Mouse (Mus musculus) ovary, postnatal 14 days (tissue): Measurements from ENCODE around the gene Tmcc3.

ENCODE experiments used
- DNase-seq: peaks from one replicate; pipeline ENCODE4 v3.0.0; 2022; ENCODE audit warnings: low spot score

Tmcc3 gene

GRCm38 (mm10) chr10:94332358-94333137 is 20.8 kb downstream of the Tmcc3 start:
- DNase-seq: no peak

DNA sequence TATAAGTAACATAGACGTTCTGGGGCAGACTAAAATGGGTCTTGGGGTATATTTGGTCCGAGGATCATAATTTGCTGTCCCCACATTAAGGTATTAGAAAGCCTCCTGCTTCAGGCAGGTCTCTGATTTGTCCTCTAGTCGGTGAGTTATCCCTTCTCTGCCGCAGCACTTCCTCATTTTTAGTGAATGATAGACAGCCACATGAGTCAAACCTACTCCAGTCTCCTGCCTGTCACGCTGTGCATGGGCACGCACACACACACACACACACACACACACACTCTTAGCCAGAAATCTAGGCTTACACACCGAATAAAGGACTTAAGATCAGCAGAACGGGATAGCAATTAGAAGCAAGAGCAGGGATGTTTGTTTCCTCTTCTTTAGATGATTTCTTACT is 21.6 kb downstream of the Tmcc3 start:
- DNase-seq: no peak

GRCm38 (mm10) chr10:94335047-94335446 is 23.3 kb downstream of the Tmcc3 start:
- no peak for DNase-seq

- DNase-seq: no peak
Measured at GRCm38 (mm10) chr10:94336071-94336470, 24.3 kb downstream of the Tmcc3 start.

GRCm38 (mm10) chr10:94341501-94341900 is 29.8 kb downstream of the Tmcc3 start:
- no peak for DNase-seq

DNA sequence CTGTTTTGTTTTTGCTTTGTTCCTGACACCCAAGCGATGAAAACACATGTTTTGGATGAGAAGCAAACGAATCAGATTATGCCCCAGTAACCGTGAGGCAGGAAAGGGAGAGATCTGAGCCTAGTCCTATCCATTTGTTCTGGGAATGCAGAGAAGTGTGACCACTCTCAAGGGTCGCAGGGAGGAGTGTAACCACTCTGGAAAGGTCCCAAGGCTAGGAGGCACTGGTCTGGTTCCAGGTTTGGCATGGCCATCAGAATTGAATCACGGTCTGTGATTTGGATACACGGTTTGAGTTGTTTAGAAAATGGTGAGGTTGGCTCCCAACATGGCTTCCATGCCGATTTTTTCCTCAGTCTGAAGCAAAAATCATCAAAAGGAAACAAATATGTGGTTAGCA is 30.5 kb downstream of the Tmcc3 start:
- DNase-seq: no peak

- no peak for DNase-seq
Measured at GRCm38 (mm10) chr10:94343581-94343980, 31.8 kb downstream of the Tmcc3 start.

DNA sequence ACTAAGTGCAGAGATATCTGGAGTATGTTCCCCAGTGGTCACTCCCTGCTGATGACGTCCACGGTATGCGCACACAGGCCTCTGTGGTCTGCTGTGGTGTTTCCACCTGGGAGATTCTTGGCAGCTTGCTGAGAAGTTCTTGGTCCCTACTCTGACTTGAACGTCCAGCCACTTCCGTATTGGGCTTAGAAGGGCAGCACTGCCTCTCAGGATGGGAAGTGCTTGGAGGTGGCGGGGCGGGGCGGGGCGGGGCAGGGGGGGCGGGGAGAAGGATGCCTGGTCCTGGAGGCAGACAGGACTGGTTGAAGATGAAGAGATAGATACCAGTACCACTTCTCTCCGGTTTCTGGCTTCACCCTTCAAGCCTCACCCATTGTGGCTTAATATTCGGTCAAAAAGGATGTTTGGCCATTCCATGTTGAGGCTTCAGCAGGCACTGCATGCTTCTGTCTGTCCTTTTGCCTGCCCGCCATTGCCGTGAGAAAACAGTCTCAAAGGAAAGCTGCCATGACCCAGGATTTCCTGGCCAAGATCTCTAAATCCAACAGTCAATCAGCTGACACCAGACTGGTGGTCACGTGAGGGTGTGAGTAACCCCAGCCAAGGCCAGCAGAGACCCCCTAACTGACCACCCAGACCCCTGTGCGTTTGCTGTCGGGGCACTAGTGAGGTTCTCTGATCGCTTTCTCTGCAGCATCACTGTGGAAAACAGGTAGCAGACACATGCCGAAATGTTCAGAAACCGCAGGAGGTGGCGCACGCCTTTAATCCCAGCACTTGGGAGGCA is 33.1 kb downstream of the Tmcc3 start:
- DNase-seq: no peak

GRCm38 (mm10) chr10:94345509-94346252 is 33.9 kb downstream of the Tmcc3 start:
- no peak for DNase-seq

DNA sequence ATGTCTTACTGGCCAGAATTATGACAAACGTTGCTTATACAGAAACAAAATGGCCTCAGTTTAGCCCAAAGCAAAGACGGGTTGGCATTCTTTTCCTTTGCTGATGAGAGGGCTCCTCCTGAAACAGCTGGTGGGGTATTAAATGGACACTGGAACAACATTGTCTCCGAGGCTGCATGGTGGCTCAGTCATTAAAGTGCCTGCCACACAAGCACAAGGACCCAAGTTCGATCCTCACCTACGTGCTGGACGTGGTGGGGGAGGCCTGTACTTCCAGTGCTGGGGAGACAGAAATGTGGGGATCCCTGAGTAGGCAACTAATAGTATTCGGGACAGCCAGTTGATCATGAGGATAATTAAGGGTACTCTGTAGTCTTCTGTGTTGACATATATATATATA is 34.8 kb downstream of the Tmcc3 start:
- DNase-seq: no peak

DNA sequence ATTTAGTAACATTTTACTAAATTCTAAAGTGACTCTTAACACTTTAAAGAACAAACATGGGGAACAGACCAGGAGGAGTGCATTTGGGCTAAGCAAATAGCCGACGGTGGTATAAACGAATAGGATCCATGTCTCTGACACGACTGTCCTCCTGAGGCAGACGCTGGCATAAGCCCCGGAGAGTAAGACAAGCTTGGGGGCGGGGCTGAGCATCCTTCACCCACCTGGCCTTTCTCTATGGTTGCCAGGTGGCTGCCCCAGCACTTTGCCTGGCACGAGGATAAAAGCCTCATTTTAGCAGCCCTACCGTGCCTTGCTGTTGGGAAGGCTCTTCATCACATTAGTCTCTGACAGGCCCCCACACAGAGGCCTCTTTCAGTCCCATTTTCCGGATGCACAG is 35.5 kb downstream of the Tmcc3 start:
- DNase-seq: no peak

GRCm38 (mm10) chr10:94347959-94348358 is 36.2 kb downstream of the Tmcc3 start:
- no peak for DNase-seq

- DNase-seq: no peak
Measured at GRCm38 (mm10) chr10:94350207-94350606, 38.5 kb downstream of the Tmcc3 start.

DNA sequence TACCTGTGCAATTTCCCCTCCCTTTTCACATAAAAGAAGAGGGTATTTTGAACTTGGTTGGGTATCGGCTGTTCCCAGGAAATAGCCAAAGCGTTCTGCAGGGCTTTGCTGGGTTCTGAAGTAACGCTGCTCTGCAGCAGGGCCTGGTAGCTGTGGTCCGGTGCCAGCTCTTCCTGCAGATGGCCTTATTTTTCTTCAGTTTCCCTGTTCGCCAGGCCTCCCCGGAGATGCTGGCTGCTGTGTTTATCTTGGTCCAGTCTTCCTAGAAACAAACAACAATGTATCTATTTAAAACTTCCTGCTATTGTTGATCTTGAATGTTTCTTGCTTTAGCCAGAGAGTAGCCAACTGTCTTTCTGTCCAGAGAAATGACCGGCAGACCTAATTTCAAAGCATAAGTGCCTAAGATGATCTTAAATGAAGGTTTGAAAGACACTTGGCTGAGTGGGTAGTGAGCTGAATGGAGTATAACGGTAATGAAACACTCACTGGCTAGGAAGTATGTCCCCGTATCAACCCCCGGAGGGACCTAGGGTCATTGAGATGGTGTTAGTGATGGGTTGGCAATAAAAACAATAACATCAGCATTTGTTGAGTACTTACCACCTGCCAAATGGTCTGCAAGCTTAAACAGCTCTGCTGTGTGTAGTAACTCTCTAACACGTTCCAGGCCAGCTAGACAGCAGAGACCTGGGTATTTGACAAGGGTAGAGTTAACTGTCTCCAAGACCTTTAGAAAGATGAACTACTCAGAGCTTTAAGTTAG is 39.3 kb downstream of the Tmcc3 start:
- no peak for DNase-seq

DNA sequence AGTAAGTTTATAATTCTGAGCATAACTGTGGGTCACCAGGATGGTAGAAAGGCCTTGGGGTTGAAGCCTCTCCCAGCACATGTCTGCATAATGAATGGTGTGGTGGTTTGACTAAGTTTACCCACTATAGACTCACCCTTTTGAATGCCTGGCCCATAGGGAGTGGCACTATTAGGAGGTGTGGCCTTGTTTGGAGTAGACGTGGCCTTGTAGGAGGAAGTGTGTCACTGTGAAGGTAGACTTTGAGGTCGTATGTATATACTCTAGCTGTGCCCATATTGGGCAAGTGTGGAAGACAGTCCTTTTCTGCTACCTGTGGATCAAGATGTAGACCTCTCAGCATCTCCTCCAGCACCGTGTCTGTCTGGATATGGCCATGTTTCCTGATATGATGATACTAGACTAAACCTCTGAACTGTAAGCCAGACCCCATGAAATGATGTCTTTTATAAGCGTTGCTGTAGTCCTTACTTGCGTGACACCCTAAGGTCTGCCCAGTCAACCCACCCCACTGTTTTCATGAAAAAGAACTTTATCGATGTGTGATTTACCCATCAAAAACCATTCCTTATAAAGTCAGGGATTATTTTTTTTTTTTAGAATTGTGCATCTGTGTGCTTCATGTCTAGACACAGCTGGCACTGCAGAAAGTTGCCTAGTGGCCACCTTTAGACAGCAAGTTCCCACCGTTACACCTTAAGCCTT is 40.6 kb downstream of the Tmcc3 start:
- DNase-seq: no peak

GRCm38 (mm10) chr10:94352877-94353853 is 41.4 kb downstream of the Tmcc3 start:
- DNase-seq: no peak

GRCm38 (mm10) chr10:94354005-94354404 is 42.3 kb downstream of the Tmcc3 start:
- DNase-seq: no peak

DNA sequence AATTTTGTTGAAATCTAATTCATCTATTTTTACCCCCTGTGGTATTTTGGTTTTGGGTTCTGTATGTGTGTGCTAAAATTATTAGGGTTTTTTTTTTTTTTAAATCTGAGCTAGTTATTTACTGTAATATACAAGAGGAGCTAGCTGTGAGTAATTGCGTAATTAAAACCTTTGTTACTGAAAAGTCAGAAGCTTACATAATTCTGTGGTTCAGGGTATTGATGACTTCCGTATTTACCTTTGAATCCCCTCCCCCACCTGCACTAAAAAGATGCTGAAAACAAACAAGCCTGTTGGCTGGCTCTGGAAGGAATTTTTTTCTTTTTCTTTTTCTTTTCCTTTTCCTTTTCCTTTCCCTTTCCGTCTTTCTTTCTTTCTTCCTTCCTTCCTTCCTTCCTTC is 42.7 kb downstream of the Tmcc3 start:
- DNase-seq: no peak

DNA sequence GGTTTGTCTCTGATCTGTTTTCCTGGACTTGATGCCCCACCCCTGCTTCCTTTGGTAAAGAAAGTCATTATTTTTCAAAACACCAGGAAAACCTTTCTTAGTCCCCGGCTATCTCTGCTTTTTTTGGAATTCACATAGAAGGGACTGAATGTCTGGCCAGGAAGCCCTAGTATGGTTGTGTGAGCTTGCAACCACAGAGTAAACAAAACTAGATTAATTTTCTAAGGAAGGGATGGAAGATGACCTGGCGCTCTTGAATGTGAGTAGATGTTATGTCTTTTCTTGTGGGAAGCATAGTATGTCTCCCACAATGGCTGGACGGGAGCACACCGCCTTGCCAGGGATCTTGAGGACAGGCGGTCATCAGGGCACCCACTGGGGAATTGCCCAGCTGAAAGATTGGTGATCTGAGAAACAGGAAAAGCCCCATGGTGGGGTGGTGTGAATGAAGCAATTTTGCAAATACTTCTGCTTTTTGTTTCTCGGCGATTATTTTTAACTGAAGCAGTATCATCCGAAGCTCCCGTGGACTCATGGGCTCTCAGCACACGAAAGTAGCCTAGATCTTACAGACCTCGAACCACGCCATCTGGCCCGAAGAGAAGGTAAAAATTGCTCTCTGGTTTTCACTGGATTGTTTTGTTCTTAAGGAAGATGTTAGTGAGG is 44.9 kb downstream of the Tmcc3 start:
- no peak for DNase-seq

- no peak for DNase-seq
Measured at GRCm38 (mm10) chr10:94360664-94361063, 48.9 kb downstream of the Tmcc3 start.
